Mouse (Mus musculus) cerebellum, adult 11-12 months (tissue): ENCODE measurements around the gene Ccdc71.

Experiments
- DNase-seq: peaks from one replicate; pipeline ENCODE4 v3.0.0; 2022

Ccdc71 gene

DNA sequence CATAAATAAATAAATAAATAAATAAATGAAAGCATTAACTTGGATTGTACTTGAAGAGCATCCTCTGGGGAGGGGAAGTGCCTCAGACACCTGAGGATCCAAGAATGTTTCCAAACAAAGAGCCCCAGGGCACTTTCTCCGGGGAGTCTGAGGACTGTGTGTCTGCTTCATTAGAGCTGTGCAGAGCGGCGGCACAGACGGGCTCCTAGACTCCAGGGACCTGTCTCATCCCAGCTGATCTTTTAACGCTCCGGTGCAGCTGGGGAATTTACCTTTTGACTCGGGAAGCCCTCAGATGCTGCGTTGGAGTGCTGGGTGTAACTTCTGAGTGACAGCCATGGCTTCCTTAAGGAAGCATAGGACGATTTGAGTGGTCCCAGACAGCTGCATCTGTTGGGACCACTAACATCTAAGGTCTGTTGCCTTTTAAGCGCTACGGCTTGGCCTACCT lies 879 bp downstream of the Ccdc71 start, which contains the start of gene Klhdc8b:
Klhdc8b (minus strand) TSS at position 401 of the 451 bp plus-strand sequence.
- DNase-seq, result no peak

- DNase-seq, result no peak
Observed at GRCm38 (mm10) chr9:108461675-108462074, 1.3 kb downstream of the Ccdc71 start.

DNA sequence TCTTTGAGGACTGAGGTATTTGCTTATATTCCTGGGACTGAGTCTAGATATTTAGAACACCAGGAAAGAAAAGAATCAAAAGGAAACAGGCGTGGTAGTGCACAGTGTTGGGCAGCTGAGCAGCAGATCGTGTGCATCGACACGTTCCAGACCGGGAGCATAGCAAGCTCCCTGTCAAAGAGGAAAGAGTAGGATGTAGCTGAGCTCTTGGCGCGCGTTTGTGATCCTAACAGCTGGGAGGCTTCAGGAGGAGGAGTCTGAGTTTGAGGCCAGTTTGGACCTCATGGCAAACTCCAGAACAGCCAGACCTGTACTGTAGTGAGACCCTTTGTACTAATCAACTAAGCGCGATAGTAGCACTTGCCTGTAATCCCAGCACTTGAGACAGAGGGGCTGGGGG lies 1.9 kb downstream of the Ccdc71 start:
- no peak for DNase-seq

DNA sequence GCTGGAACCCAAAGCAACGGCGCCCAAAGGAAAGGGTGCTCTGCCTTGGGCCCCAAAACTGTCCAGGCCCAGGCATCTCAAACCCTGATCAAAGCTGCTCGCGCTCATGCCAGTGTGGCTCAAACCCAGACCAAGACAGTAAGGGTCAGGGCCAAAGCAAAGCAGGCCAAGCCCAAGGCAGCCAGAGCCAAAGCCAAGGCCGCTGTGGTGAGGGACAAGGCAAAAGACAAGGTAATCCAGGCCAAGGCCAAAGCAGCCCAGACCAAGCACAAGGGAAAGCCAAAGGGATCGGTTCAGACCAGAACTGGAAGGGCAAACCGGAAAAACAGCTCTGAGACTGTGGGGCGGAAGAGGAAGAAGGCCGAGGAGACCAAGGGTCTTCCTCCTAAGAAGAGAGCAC lies 3.4 kb downstream of the Ccdc71 start:
- DNase-seq, result no peak

- DNase-seq, result no peak
Observed at GRCm38 (mm10) chr9:108466219-108466618, 5.9 kb downstream of the Ccdc71 start.

DNA sequence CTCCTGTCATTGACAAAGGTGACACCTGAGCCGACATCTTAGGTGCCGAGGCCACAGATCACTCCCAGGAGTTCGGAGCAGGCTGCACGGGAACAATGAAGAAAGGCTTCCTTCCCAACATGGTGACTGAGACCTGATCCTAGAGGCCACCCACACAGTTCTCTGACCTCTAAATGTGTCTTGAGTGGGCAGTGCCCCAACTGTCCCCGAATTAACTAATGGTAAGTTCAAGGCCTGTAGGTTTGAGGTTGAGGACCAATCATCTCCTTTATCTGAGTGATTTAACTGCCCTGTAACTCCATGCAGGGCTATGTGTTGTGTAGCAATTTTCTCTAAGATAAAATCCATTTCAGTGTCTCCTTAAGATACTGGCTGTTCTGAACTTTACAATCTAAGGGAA lies 9.1 kb downstream of the Ccdc71 start:
- DNase-seq, result no peak

- no peak for DNase-seq
Observed at GRCm38 (mm10) chr9:108469845-108470244, 9.5 kb downstream of the Ccdc71 start.

- DNase-seq, result no peak
Observed at GRCm38 (mm10) chr9:108474528-108474927, 14.2 kb downstream of the Ccdc71 start.

- no peak for DNase-seq
Observed at GRCm38 (mm10) chr9:108478638-108479156, 18.4 kb downstream of the Ccdc71 start.

GRCm38 (mm10) chr9:108479241-108479640 lies 18.9 kb downstream of the Ccdc71 start:
- DNase-seq, result no peak

GRCm38 (mm10) chr9:108479721-108480351 lies 19.5 kb downstream of the Ccdc71 start, which contains the start of gene Lamb2:
TSS of gene Lamb2 (plus strand) at chr9:108479736.
- no peak for DNase-seq

- DNase-seq, result no peak
Observed at GRCm38 (mm10) chr9:108480813-108481519, 20.6 kb downstream of the Ccdc71 start.

DNA sequence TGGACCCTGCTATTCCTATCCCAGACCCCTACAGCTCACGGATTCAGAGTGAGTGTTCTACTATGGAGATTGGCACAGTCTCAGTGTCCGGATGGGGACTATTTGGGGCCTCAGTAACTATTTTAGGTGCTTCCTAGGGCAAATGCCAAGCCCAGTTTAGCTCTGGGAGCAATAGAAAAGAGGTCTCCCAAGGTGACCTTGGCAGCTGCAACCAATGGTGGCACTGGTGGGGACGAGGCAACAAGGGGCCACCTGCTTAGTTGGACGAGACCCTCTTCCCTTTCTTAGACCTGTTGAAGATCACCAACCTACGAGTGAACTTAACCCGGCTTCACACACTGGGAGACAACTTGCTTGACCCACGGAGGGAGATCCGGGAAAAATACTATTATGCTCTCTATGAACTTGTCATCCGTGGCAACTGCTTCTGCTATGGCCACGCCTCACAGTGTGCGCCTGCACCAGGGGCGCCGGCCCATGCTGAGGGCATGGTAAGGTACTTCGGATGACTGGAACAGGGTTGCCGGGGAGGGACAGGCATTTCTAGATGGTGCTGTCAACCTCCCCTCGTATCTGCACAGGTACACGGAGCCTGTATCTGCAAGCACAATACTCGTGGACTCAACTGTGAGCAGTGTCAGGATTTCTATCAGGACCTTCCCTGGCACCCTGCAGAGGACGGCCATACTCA lies 21.3 kb downstream of the Ccdc71 start:
- no peak for DNase-seq

DNA sequence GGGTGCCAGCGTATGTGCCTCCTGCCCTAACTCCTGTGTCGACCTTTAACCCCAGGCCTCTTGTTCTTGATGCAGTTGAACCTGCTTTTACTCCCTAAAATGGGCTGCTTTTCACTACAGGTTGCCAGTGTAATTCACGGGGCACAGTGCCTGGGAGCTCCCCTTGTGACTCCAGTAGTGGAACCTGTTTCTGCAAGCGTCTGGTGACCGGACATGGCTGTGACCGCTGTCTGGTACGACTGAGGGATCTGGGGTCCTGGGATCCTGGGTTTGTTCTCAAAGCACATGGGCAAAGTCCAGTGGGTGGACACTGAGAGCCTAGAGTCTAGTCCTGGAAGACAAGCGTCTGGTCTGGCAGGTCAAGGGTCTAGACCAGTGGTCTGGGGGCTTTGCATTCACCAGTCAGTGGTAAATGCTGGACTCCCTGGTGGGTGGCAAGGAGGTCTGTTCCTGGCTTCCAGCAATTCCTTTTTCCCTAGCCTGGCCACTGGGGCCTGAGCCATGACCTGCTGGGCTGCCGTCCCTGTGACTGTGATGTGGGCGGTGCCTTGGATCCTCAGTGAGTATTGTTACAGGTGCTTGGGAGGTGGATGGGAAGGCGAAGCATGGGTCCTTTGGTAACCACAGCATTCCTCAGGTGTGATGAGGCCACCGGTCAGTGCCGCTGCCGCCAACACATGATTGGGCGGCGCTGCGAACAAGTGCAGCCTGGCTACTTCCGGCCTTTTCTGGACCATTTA lies 22.9 kb downstream of the Ccdc71 start:
- DNase-seq, result no peak

DNA sequence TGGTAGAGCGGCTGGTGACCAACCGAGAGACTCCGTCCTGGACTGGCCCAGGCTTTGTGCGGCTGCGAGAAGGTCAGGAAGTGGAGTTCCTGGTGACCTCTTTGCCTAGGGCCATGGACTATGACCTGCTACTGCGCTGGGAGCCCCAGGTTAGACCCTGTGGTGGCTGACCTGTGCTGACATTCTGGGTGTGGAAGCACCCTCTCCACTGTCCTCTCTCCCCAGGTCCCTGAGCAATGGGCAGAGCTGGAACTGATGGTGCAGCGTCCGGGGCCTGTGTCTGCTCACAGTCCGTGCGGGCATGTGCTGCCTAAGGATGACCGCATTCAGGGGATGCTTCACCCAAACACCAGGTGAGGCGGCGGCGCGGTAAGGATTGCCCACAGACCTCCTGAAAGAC lies 23.7 kb downstream of the Ccdc71 start:
- no peak for DNase-seq

DNA sequence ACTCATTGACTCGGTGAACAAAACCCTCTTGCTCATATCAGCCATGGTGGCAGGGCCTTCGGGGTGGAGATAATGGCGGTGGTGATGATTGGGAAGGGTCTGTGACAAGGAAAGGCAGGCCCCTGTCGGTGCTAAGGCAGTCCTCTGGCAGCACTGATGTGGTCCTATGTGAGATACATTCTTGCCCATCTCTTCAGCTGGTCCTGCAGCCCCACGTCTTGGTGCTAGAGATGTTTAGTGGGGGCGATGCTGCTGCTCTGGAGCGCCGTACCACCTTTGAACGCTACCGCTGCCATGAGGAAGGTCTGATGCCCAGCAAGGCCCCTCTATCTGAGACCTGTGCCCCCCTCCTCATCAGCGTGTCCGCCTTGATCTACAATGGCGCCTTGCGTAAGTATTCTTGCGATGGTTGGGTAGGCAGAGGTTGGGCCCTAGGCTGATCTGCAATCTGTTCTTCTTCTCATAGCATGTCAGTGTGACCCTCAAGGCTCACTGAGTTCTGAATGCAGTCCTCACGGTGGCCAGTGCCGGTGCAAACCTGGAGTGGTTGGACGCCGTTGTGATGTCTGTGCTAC lies 25.1 kb downstream of the Ccdc71 start:
- no peak for DNase-seq

- no peak for DNase-seq
Observed at GRCm38 (mm10) chr9:108486973-108487530, 26.7 kb downstream of the Ccdc71 start.

DNA sequence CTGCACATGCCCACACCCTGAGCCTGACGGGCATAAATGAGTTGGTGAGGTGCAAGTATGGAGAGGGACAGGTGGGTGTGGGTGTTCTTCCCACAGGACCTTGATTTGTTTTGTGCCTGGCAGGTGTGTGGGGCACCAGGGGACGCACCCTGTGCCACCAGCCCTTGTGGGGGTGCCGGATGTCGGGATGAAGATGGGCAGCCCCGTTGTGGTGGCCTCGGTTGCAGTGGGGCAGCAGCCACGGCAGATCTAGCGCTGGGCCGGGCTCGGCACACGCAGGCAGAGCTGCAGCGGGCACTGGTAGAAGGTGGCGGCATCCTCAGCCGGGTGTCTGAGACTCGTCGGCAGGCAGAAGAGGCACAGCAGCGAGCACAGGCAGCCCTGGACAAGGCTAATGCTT lies 28.1 kb downstream of the Ccdc71 start:
- DNase-seq, result peak; percentile 36

- peak; percentile 45 for DNase-seq
Observed at GRCm38 (mm10) chr9:108489215-108489614, 28.9 kb downstream of the Ccdc71 start.

- no peak for DNase-seq
Observed at GRCm38 (mm10) chr9:108489702-108490558, 29.6 kb downstream of the Ccdc71 start.
